Mouse (Mus musculus) thymus, adult 2 months (tissue): ENCODE results near the gene Sbsn. TPM values are rescaled to one million over a fixed set of nuclear protein-coding genes. Genes with fewer than 3 reads are reported as not detected.

ENCODE experiments used
- DNase-seq: peaks from one replicate; pipeline ENCODE4 v3.0.0; 2021
- H3K27ac ChIP-seq: fragments of 200-500 bp; 2 replicates; pipeline ENCODE4 v1.5.1; 2012; ENCODE audit warnings: low read length, control low read depth; ENCODE audit not compliant: control insufficient read depth, insufficient read depth
- H3K27me3 ChIP-seq: fragments of 200-500 bp; 2 replicates; pipeline ENCODE4 v1.6.1; 2012; ENCODE audit warnings: mild to moderate bottlenecking, low read length, moderate library complexity, mixed read lengths; ENCODE audit not compliant: control insufficient read depth, insufficient read depth
- H3K36me3 ChIP-seq: fragments of 200-500 bp; 2 replicates; pipeline ENCODE4 v1.6.1; 2012; ENCODE audit warnings: mild to moderate bottlenecking, low read length, moderate library complexity; ENCODE audit not compliant: control insufficient read depth, insufficient read depth
- H3K4me1 ChIP-seq: fragments of 200-500 bp; replicated peaks from 2 replicates; pipeline ENCODE4 v1.6.1; 2012; ENCODE audit warnings: low read length; ENCODE audit not compliant: control insufficient read depth, insufficient read depth
- H3K4me3 ChIP-seq: fragments of 200-500 bp; 2 replicates; pipeline ENCODE4 v1.5.1; 2012; ENCODE audit warnings: mild to moderate bottlenecking, low read length, control low read depth, moderate library complexity; ENCODE audit not compliant: control insufficient read depth, insufficient read depth
- CTCF ChIP-seq: fragments of 200-500 bp; IDR thresholded peaks from 2 replicates; pipeline ENCODE4 v1.5.1; 2012; ENCODE audit warnings: mild to moderate bottlenecking, control low read depth, low read length, moderate library complexity, borderline replicate concordance; ENCODE audit not compliant: control insufficient read depth, poor library complexity, insufficient read depth; ENCODE audit errors: extremely low read depth
- POLR2A ChIP-seq: fragments of 200-500 bp; IDR thresholded peaks from 2 replicates; pipeline ENCODE4 v1.6.1; 2012; ENCODE audit warnings: mild to moderate bottlenecking, low read length, control low read depth, moderate library complexity; ENCODE audit not compliant: control insufficient read depth, poor library complexity, insufficient read depth; ENCODE audit errors: extremely low read depth
- WGBS: fragments of 180-500 bp; shearing (Covaris S2); methylation state at CpG from one replicate; pipeline ENCODE4 v1.1.7; 2018; 5-methylcytosine and 5-hydroxymethylcytosine counted together
- polyA plus RNA-seq: library from polyadenylated mRNA; depleted of rRNA; stranded (reverse); fragments of >200 nt; gene quantifications from 2 replicates; pipeline ENCODE4 v1.2.3, GENCODE M21; 2012; rRNA removed

Sbsn gene
- 3.4 and 4.1 TPM in 2 replicates for polyA plus RNA-seq

DNA sequence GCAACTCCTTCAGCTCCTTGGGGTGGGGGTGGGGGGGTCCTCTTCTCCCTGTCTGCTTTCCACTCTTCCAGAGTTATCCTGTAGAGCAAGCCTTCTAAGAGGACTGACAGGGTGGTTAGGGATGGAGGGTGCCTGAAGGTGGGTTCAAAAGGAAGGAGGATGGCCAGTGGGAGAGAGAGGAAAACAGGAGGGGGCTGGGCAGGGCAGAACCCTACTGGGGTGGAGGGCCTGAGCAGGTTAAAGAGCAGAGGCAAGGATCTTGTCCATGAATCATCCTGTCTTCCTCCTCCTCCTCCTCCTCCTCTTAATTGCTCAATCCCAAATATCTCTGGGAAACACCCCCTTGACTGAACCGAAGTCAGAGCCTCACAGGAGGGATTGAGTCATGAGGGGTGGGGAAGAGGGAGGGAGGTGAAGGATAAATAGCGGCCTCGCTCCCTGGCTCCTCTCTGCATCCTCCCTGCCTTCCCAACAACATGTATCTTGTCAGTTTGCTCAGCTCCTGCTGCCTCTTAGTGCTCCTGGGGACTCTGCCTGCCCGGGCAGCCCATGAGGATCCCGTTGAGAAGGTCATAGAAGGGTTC is at the start of gene Sbsn:
TSS of gene Sbsn (plus strand) at position 386 of the 584 bp plus-strand sequence.
- no peak within 1 kb of the TSS for H3K27ac ChIP-seq
- WGBS: 90% methylated on average over 5 of the region's 5 CpGs

DNA sequence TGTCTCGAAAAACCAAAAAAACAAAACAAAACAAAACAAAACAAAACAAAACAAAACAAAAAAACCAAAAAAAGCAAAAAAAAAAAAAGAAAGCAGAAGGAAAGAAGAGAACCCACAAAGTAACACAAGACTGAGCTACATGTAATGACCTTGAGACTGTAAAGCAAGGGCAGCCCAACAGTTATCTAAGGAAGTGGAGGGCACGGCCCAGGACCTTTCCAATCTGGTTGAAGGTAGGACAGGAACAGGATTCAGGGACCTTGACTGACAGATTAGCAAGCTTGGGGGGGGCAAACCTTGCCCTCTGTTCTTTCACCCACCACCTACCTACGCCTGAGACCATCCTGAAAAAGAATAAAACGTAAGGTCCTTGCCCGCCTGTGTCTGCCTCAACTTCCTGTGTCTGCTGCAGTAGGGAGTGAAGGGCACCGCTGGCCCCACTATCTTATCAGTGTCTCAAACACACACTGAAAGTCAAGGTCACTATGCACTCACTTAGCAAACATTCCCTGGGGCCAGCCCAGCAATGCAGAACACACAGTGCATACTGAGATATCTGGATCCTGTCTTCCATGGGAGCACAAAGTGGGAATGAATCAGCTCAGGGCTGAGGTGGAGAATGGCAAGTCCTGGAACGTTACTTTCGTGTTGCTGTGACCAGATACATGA is 44.9 kb upstream of the Sbsn start:
- no peak for DNase-seq
- Histone ChIP-seq H3K27ac (no peak overlapping the region), H3K4me1 (no peaks in the 10 kb centered on the region), H3K36me3 (no peaks in the 10 kb centered on the region), H3K27me3 (no peaks in the 10 kb centered on the region), H3K4me3 (no peak overlapping the region)
- 89% methylated on average over 8 of the region's 8 CpGs for WGBS
- no peak for TF ChIP-seq POLR2A
- TF ChIP-seq CTCF: no peak

More for the DNA sequence above, at the start of gene Sbsn:
- Histone ChIP-seq H3K4me3 (no peak within 1 kb of the TSS), H3K4me1 (no peaks in the 10 kb centered on the region), H3K36me3 (no peaks in the 10 kb centered on the region), H3K27me3 (no peaks in the 10 kb centered on the region)
- TF ChIP-seq CTCF (no peak), POLR2A (no peak)
- no peak for DNase-seq

DNA sequence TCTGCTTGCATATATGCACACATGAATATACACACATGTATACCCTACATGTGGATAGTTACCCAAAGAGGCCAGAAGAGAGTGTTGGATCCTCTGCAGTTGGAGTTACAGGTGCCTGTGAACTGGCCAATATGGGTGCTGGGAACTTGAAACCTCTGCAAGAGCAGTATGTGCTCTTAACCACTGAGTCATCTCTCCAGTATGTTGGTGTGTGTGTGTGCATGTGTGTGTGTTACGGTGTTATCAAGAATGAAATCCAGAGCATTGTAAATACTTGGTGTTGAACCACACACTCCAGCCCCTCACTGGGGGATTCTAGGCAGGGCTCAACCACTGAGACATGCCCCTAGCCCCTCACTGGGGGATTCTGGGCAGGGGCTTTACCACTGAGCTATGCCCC is 43.8 kb upstream of the Sbsn start:
- TF ChIP-seq CTCF (no peak), POLR2A (no peak)
- 100% methylated on average over 1 of the region's 1 CpGs for WGBS

DNA sequence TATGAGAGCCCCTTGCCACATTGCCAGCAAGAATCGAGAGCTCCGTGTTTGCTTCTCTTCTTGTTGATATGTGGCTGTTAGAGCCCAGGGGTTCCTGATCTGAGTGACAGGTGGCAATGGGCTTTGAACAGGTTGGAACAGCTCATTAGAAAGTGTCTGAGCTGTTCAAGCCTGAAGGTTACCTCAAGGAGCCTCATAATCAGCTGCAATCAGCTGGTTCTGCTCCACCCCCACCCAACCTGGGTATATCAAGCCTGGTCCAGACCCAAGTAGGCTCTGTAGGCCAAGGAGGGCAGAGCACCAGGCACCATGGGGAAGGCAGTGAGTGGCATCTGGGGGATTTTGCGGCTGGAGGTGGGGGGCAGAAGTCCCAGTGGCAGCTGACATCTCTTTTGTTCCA is 39.3 kb upstream of the Sbsn start, which contains the start of gene Atp4a:
TSS of gene Atp4a (plus strand) at position 268 of the 400 bp plus-strand sequence.
- Histone ChIP-seq H3K4me3 (no peak within 1 kb of the TSS), H3K36me3 (no peaks in the 10 kb centered on the region), H3K27me3 (no peaks in the 10 kb centered on the region; the same call in 1 of the 2 replicates), H3K4me1 (peaks cover 3% of the 10 kb centered on the region), H3K27ac (no peak within 1 kb of the TSS)
- no peak for DNase-seq
- TF ChIP-seq POLR2A (no peak), CTCF (no peak)
- WGBS: 83% methylated on average over 3 of the region's 3 CpGs

More for the DNA sequence above, 43.8 kb upstream of the Sbsn start:
- no peak overlapping the region for H3K4me3 ChIP-seq
- no peaks in the 10 kb centered on the region for H3K4me1 ChIP-seq
- DNase-seq: no peak
- H3K27ac ChIP-seq: no peak overlapping the region
- H3K36me3 ChIP-seq: no peaks in the 10 kb centered on the region
- H3K27me3 ChIP-seq: no peaks in the 10 kb centered on the region

DNA sequence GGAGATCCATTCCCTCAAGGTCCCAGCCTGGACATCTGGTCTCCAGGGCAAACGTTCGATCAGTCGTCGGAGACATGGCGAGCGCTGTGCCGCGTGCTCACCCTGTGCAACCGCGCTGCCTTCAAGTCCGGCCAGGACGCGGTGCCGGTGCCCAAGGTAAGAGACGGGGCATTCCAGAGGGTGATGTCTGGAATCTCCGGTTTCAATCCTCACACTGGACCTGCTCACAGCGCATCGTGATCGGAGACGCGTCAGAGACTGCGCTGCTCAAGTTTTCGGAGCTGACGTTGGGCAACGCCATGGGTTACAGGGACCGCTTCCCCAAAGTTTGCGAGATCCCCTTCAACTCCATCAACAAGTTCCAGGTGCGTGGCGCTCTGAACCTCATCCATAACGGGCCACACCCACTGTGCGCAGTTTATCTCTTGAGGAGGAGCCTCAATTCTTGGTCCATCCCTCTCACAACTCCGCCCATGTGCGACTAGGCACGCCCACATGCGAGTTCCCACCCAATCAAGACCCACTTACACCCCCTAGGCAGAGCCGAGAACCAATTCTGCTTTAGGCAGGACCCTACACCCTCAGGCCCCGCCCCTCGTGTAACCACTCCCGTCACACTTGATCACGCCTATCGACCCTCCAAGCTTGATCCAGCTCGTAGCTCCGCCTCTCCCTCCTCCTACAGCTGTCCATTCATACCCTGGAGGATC is 34.1 kb upstream of the Sbsn start:
- peak; percentile 57 for DNase-seq
- no peaks in the 10 kb centered on the region; the same call in 1 of the 2 replicates for H3K27me3 ChIP-seq
- TF ChIP-seq POLR2A: no peak
- no peak for TF ChIP-seq CTCF
- WGBS: 5% methylated on average over 43 of the region's 43 CpGs
- H3K36me3 ChIP-seq: no peaks in the 10 kb centered on the region
- H3K4me3 ChIP-seq: peak overlapping the region; percentile 16
- H3K27ac ChIP-seq: no peak overlapping the region
- peaks cover 11% of the 10 kb centered on the region for H3K4me1 ChIP-seq

DNA sequence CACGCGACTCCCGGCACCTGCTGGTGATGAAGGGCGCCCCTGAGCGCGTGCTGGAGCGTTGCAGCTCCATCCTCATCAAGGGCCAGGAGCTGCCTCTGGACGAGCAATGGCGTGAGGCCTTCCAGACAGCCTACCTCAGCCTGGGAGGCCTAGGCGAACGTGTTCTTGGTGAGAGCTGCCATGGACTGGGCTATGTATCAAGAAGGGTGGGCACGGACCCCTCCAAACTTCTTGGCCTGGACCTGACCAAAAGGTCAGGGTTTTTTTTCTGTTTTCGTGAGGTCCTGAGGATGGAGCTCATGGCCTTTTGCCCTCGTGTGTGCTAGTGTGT is 33.6 kb upstream of the Sbsn start:
- Histone ChIP-seq H3K27me3 (no peaks in the 10 kb centered on the region; the same call in 1 of the 2 replicates), H3K4me3 (no peak overlapping the region), H3K27ac (no peak overlapping the region), H3K36me3 (no peaks in the 10 kb centered on the region), H3K4me1 (peaks cover 11% of the 10 kb centered on the region)
- DNase-seq: no peak
- TF ChIP-seq CTCF (no peak), POLR2A (0 out of 2 replicates have a peak, but pooled peaks have one; percentile 28)
- WGBS: 33% methylated on average over 14 of the region's 14 CpGs

DNA sequence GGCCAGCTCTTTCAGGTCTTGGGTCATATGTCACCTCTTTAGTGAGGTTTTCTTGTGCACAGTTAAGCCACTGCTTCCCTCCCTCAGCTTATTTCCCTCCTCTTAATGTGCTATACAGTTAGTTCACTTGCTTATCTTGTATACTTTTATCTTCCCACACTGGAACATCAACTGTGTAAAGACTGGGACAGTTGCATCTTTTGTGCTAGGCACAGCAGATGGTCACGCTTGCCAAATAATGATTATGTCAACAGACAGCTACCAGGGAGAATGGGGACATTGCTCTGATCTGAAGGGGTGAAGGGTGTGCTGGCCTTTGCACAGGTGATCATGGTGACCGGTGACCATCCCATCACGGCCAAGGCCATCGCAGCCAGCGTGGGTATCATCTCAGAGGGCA is 31.6 kb upstream of the Sbsn start:
- no peak for DNase-seq
- TF ChIP-seq POLR2A (no peak), CTCF (no peak)
- Histone ChIP-seq H3K4me3 (no peak overlapping the region), H3K36me3 (no peaks in the 10 kb centered on the region), H3K27me3 (no peaks in the 10 kb centered on the region; the same call in 1 of the 2 replicates), H3K4me1 (peaks cover 11% of the 10 kb centered on the region), H3K27ac (no peak overlapping the region)
- 92% methylated on average over 5 of the region's 5 CpGs for WGBS
